Mouse (Mus musculus): Measurements from ENCODE around the gene Cdkn1c. TPM values are rescaled to one million over a fixed set of nuclear protein-coding genes. Genes with fewer than 3 reads are reported as not detected.

The Cdkn1c gene
- polyA plus RNA-seq, 1 experiment, result 2.2 TPM

GRCm38 (mm10) chr7:143489735-143490134 lies 28.9 kb upstream of the Cdkn1c start:
- no peak overlapping the region for H3K27ac ChIP-seq (ENCODE audit: insufficient read depth, low read length)

GRCm38 (mm10) chr7:143482541-143482940 lies 21.7 kb upstream of the Cdkn1c start:
- Histone ChIP-seq H3K4me1 (ENCODE audit: control insufficient read depth, insufficient read depth, insufficient read length) (no peaks in the 10 kb centered on the region), H3K27ac (ENCODE audit: insufficient read depth, low read length) (no peak overlapping the region), H3K4me3 (ENCODE audit: extremely low read depth, insufficient read depth, insufficient read length) (no peak overlapping the region), H3K27me3 (ENCODE audit: control insufficient read depth, insufficient read depth, low read length) (no peaks in the 10 kb centered on the region), H3K36me3 (ENCODE audit: control insufficient read depth, insufficient read depth, low read length) (no peaks in the 10 kb centered on the region)
- WGBS, result 71% methylated on average over 6 of the region's 6 CpGs
- DNase-seq (ENCODE audit: low read depth in 1 of 2, low spot score in 2 of 2), result no peak
- no peak for TF ChIP-seq CTCF (IDR thresholded peaks at IDR 0.05; ENCODE audit: extremely low read depth, insufficient read depth, insufficient read length, insufficient replicate concordance)
- TF ChIP-seq POLR2A (IDR thresholded peaks at IDR 0.05; ENCODE audit: low read depth, low read length), result no peak

More at GRCm38 (mm10) chr7:143489735-143490134, 28.9 kb upstream of the Cdkn1c start:
- Histone ChIP-seq H3K36me3 (ENCODE audit: control insufficient read depth, insufficient read depth, low read length) (no peaks in the 10 kb centered on the region), H3K4me3 (ENCODE audit: extremely low read depth, insufficient read depth, insufficient read length) (no peak overlapping the region), H3K27me3 (ENCODE audit: control insufficient read depth, insufficient read depth, low read length) (no peaks in the 10 kb centered on the region), H3K4me1 (ENCODE audit: control insufficient read depth, insufficient read depth, insufficient read length) (no peaks in the 10 kb centered on the region)
- no peak for DNase-seq (ENCODE audit: low read depth in 1 of 2, low spot score in 2 of 2)
- TF ChIP-seq CTCF (IDR thresholded peaks at IDR 0.05; ENCODE audit: extremely low read depth, insufficient read depth, insufficient read length, insufficient replicate concordance) (no peak), POLR2A (IDR thresholded peaks at IDR 0.05; ENCODE audit: low read depth, low read length) (no peak)
- WGBS, result 88% methylated on average over 6 of the region's 6 CpGs

GRCm38 (mm10) chr7:143481806-143482387 lies 21.0 kb upstream of the Cdkn1c start:
- no peak for DNase-seq (ENCODE audit: low read depth in 1 of 2, low spot score in 2 of 2)
- Histone ChIP-seq H3K27ac (ENCODE audit: insufficient read depth, low read length) (no peak overlapping the region), H3K4me3 (ENCODE audit: extremely low read depth, insufficient read depth, insufficient read length) (no peak overlapping the region), H3K4me1 (ENCODE audit: control insufficient read depth, insufficient read depth, insufficient read length) (no peaks in the 10 kb centered on the region), H3K36me3 (ENCODE audit: control insufficient read depth, insufficient read depth, low read length) (no peaks in the 10 kb centered on the region), H3K27me3 (ENCODE audit: control insufficient read depth, insufficient read depth, low read length) (no peaks in the 10 kb centered on the region)
- WGBS, result 79% methylated on average over 5 of the region's 5 CpGs
- TF ChIP-seq POLR2A (IDR thresholded peaks at IDR 0.05; ENCODE audit: low read depth, low read length) (no peak), CTCF (IDR thresholded peaks at IDR 0.05; ENCODE audit: extremely low read depth, insufficient read depth, insufficient read length, insufficient replicate concordance) (no peak)

- Histone ChIP-seq H3K4me3 (ENCODE audit: extremely low read depth, insufficient read depth, insufficient read length) (no peak overlapping the region), H3K27me3 (ENCODE audit: control insufficient read depth, insufficient read depth, low read length) (no peaks in the 10 kb centered on the region), H3K27ac (ENCODE audit: insufficient read depth, low read length) (no peak overlapping the region), H3K36me3 (ENCODE audit: control insufficient read depth, insufficient read depth, low read length) (no peaks in the 10 kb centered on the region), H3K4me1 (ENCODE audit: control insufficient read depth, insufficient read depth, insufficient read length) (no peaks in the 10 kb centered on the region)
- TF ChIP-seq POLR2A (IDR thresholded peaks at IDR 0.05; ENCODE audit: low read depth, low read length) (no peak), CTCF (IDR thresholded peaks at IDR 0.05; ENCODE audit: extremely low read depth, insufficient read depth, insufficient read length, insufficient replicate concordance) (peak; percentile 69)
- DNase-seq (ENCODE audit: low read depth in 1 of 2, low spot score in 2 of 2), result peak in 1 of 2 experiments; percentile 31
- WGBS, result 30% methylated on average over 13 of the region's 13 CpGs
These were observed 19.6 kb upstream of the Cdkn1c start for GRCm38 (mm10) chr7:143480498-143480897.

DNA sequence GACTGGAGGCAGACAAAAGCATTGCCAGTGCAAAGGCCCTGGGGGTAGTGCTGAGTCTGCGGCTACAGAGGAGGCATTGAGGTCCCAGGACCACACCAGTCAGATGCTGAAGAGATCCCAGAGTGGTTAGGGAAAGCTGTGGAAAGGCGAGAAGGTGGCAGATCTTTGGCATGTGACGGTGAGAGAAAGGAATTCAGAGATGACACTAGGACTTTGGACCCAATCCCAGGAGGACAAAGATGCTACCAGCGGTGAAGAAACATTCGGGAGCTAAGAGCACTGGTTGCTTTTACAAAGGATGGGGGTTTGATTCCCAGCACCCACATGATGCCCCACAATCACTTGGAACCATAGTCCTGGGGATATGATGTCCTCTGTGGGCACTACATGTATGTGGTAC lies 16.9 kb upstream of the Cdkn1c start:
- TF ChIP-seq POLR2A (IDR thresholded peaks at IDR 0.05; ENCODE audit: low read depth, low read length) (no peak), CTCF (IDR thresholded peaks at IDR 0.05; ENCODE audit: extremely low read depth, insufficient read depth, insufficient read length, insufficient replicate concordance) (no peak)
- H3K27me3 ChIP-seq (ENCODE audit: control insufficient read depth, insufficient read depth, low read length), result no peaks in the 10 kb centered on the region
- H3K4me3 ChIP-seq (ENCODE audit: extremely low read depth, insufficient read depth, insufficient read length), result no peak overlapping the region
- no peaks in the 10 kb centered on the region for H3K36me3 ChIP-seq (ENCODE audit: control insufficient read depth, insufficient read depth, low read length)
- no peak for DNase-seq (ENCODE audit: low read depth in 1 of 2, low spot score in 2 of 2)
- no peak overlapping the region for H3K27ac ChIP-seq (ENCODE audit: insufficient read depth, low read length)
- H3K4me1 ChIP-seq (ENCODE audit: control insufficient read depth, insufficient read depth, insufficient read length), result no peaks in the 10 kb centered on the region; the same call in 1 of the 2 replicates
- 89% methylated on average over 5 of the region's 5 CpGs for WGBS

DNA sequence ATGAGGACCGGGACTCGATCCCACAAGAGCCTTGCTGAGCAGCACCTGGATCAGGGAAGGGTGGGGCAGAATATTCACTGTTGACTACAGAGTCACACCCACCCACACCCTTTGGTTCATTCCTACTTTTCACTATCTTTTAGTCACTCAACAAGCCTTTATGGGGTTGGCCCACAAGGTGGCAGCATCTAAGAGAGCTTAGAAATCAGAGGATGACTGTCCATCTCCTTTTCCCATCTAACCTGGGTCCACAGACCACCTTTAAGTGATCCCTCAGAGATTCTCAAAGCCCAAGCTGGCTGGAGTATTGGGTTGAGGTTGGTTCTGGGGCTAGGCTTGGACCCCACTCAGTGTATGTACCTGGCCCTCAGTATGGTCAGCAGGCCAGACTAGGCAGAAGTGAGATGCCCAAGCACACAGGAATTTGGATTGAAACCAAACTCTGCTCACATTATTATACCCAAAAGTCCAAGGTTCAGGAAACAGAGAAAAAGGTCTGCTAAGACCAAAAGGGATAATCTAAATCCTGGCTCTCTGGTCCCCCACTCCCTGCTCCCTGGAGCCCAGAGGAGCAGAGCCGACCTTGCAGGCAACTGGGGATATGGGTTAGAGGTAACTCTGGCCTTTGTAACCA lies 16.0 kb upstream of the Cdkn1c start:
- no peak for TF ChIP-seq POLR2A (IDR thresholded peaks at IDR 0.05; ENCODE audit: low read depth, low read length)
- TF ChIP-seq CTCF (IDR thresholded peaks at IDR 0.05; ENCODE audit: extremely low read depth, insufficient read depth, insufficient read length, insufficient replicate concordance), result no peak
- no peak for DNase-seq (ENCODE audit: low read depth in 1 of 2, low spot score in 2 of 2)
- no peaks in the 10 kb centered on the region for H3K27me3 ChIP-seq (ENCODE audit: control insufficient read depth, insufficient read depth, low read length)
- H3K4me1 ChIP-seq (ENCODE audit: control insufficient read depth, insufficient read depth, insufficient read length), result no peaks in the 10 kb centered on the region; the same call in 1 of the 2 replicates
- H3K27ac ChIP-seq (ENCODE audit: insufficient read depth, low read length), result no peak overlapping the region
- no peak overlapping the region for H3K4me3 ChIP-seq (ENCODE audit: extremely low read depth, insufficient read depth, insufficient read length)
- no peaks in the 10 kb centered on the region for H3K36me3 ChIP-seq (ENCODE audit: control insufficient read depth, insufficient read depth, low read length)
- WGBS, result 81% methylated on average over 3 of the region's 3 CpGs

DNA sequence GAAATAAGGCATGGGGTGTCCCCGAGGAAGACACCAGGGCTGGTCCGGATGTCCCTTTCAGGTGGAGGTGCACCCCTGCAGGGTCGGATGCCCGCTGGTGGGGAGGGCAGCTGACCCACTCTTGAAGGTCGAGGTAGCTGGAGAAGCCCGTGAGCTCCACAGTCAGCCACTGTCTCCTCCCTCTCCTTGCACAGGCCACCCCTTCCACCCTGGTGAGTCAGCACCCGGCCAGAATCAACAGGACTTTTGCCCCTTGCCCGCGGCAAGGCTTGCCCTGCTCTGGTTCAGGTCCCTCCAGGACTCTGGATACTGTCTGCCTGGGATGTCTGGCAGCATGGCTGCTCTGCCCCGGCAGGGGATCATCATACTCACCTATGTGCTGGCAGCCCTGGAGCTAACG lies 15.0 kb upstream of the Cdkn1c start:
- H3K27ac ChIP-seq (ENCODE audit: insufficient read depth, low read length), result no peak overlapping the region
- no peaks in the 10 kb centered on the region for H3K36me3 ChIP-seq (ENCODE audit: control insufficient read depth, insufficient read depth, low read length)
- H3K4me3 ChIP-seq (ENCODE audit: extremely low read depth, insufficient read depth, insufficient read length), result no peak overlapping the region
- TF ChIP-seq POLR2A (IDR thresholded peaks at IDR 0.05; ENCODE audit: low read depth, low read length) (no peak), CTCF (IDR thresholded peaks at IDR 0.05; ENCODE audit: extremely low read depth, insufficient read depth, insufficient read length, insufficient replicate concordance) (no peak)
- no peaks in the 10 kb centered on the region; the same call in 1 of the 2 replicates for H3K4me1 ChIP-seq (ENCODE audit: control insufficient read depth, insufficient read depth, insufficient read length)
- no peaks in the 10 kb centered on the region for H3K27me3 ChIP-seq (ENCODE audit: control insufficient read depth, insufficient read depth, low read length)
- WGBS, result 45% methylated on average over 11 of the region's 11 CpGs
- DNase-seq (ENCODE audit: low read depth in 1 of 2, low spot score in 2 of 2), result no peak
